Mouse (Mus musculus): ENCODE measurements at regions not wholly inside any gene's neighbourhood (a gene's known extent, or its start where the extent isn't known, plus 50 kb on each side); places are given as distances from the start of the nearest gene placed in this dataset.

DNA sequence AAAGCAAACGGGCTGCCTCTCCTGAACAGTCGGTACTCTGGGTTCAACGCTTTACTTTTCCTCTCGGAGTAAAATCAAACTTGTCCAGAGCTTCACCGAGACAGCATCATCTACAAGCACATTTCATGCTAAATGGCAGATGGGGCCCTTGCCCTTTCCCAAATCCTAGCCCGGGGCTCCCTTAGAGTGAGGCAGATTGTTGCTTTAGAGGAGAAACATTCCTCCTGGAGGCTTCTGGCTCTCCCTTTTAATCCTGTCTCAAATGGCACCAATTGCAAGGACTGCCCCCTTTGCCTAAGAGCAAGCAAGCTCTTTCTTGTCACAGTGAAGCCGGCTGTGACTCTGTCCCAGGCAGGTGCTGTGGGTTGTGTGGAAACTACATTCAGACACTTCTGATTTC, 255.5 kb upstream of the Sox11 start:
- H3K9ac ChIP-seq (ENCODE audit: low read depth, low read length): no peak overlapping the region
- H3K4me1 ChIP-seq (ENCODE audit: control insufficient read depth, low read depth, low read length): no peaks in the 10 kb centered on the region
- no peak overlapping the region for H3K27ac ChIP-seq (ENCODE audit: low read length)
- H3K9me3 ChIP-seq (replicated peaks; ENCODE audit: control insufficient read depth, low read length): no peaks in the 10 kb centered on the region
- H3K36me3 ChIP-seq (ENCODE audit: control insufficient read depth, insufficient read depth): no peaks in the 10 kb centered on the region
- H3K27me3 ChIP-seq (ENCODE audit: control insufficient read depth, insufficient read depth, low read depth, low read length): no peaks in the 10 kb centered on the region
- 65% methylated on average over 7 of the region's 7 CpGs for WGBS (ENCODE audit: insufficient replicate concordance)
- H3K4me2 ChIP-seq (ENCODE audit: low read depth, low read length): no peak overlapping the region
- ATAC-seq (ENCODE audit: low read depth): no peak
- no peak overlapping the region for H3K4me3 ChIP-seq (ENCODE audit: low read depth, low read length)

DNA sequence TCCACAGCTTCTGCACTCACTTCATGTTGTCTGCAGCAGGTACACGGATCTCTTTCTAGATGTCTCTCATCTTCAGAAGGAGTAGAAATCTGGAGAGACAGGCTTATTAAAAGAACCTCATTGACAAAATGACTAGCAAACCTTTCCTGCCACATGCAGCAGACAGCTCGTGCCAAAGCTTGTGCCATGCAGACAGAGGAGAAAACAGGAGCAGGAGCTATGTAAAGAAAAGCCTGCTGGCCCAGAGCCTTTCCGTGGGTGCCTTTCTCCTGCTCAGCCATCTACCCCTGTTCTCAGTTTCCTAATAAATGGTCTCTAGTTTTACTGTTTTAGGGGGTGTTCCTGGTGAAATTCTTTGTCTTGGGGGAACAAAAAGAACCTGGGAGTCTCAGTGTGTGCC, 254.9 kb upstream of the Sox11 start:
- no peak overlapping the region for H3K4me3 ChIP-seq (ENCODE audit: low read depth, low read length)
- no peak for ATAC-seq (ENCODE audit: low read depth)
- WGBS (ENCODE audit: insufficient replicate concordance): 47% methylated on average over 3 of the region's 3 CpGs
- H3K27me3 ChIP-seq (ENCODE audit: control insufficient read depth, insufficient read depth, low read depth, low read length): no peaks in the 10 kb centered on the region
- no peaks in the 10 kb centered on the region for H3K4me1 ChIP-seq (ENCODE audit: control insufficient read depth, low read depth, low read length)
- H3K9me3 ChIP-seq (replicated peaks; ENCODE audit: control insufficient read depth, low read length): no peaks in the 10 kb centered on the region
- H3K27ac ChIP-seq (ENCODE audit: low read length): no peak overlapping the region
- no peak overlapping the region for H3K4me2 ChIP-seq (ENCODE audit: low read depth, low read length)
- no peaks in the 10 kb centered on the region for H3K36me3 ChIP-seq (ENCODE audit: control insufficient read depth, insufficient read depth)
- H3K9ac ChIP-seq (ENCODE audit: low read depth, low read length): no peak overlapping the region

DNA sequence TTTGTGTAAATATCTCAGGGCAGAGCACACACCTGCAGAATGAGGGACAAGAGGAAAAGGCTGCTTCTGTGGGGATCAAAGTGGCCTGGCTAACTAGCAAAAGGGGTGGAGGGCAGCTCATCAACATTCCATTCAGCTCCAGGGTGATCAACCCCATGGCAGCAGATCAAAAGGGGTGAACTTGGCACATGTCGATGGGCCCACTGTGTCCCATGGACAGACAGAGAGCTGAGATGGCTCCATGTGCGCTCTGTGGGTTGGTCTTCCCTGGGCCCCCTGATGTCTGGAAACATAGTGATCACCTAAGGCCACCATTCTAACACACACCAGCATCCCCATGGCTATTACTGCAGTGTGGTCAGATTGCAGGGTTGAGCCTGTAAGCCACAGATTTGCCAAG, 253.2 kb upstream of the Sox11 start:
- H3K9ac ChIP-seq (ENCODE audit: low read depth, low read length): no peak overlapping the region
- H3K36me3 ChIP-seq (ENCODE audit: control insufficient read depth, insufficient read depth): no peaks in the 10 kb centered on the region
- H3K9me3 ChIP-seq (replicated peaks; ENCODE audit: control insufficient read depth, low read length): no peaks in the 10 kb centered on the region
- no peak overlapping the region for H3K4me2 ChIP-seq (ENCODE audit: low read depth, low read length)
- H3K27me3 ChIP-seq (ENCODE audit: control insufficient read depth, insufficient read depth, low read depth, low read length): no peaks in the 10 kb centered on the region
- ATAC-seq (ENCODE audit: low read depth): no peak
- 65% methylated on average over 2 of the region's 2 CpGs for WGBS (ENCODE audit: insufficient replicate concordance)
- H3K27ac ChIP-seq (ENCODE audit: low read length): no peak overlapping the region
- no peaks in the 10 kb centered on the region for H3K4me1 ChIP-seq (ENCODE audit: control insufficient read depth, low read depth, low read length)
- H3K4me3 ChIP-seq (ENCODE audit: low read depth, low read length): no peak overlapping the region

DNA sequence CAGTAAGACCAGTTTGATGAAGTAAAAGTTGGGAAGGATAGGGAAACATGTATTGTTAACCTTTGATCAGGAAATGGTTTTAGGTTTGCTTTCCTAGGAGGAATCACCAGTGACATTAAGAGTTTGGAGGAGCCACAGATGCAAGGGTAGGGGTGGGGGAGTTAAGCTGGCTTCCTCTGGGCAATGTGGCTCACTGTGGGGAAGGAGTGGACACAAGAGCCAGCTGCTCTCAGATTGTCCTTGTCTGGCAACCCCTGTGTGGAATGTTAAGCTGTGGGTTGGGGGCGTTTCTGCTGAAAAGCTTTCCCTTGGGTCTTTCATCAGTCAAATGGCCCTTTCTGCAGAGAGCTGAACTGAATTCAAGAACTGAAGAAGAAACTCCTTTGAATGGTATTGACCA, 251.1 kb upstream of the Sox11 start:
- Histone ChIP-seq H3K4me2 (ENCODE audit: low read depth, low read length) (no peak overlapping the region), H3K4me3 (ENCODE audit: low read depth, low read length) (no peak overlapping the region), H3K27me3 (ENCODE audit: control insufficient read depth, insufficient read depth, low read depth, low read length) (no peaks in the 10 kb centered on the region), H3K36me3 (ENCODE audit: control insufficient read depth, insufficient read depth) (no peaks in the 10 kb centered on the region), H3K9ac (ENCODE audit: low read depth, low read length) (no peak overlapping the region), H3K9me3 (replicated peaks; ENCODE audit: control insufficient read depth, low read length) (no peaks in the 10 kb centered on the region), H3K4me1 (ENCODE audit: control insufficient read depth, low read depth, low read length) (no peaks in the 10 kb centered on the region), H3K27ac (ENCODE audit: low read length) (no peak overlapping the region)
- WGBS (ENCODE audit: insufficient replicate concordance): 63% methylated on average over 1 of the region's 1 CpGs
- ATAC-seq (ENCODE audit: low read depth): no peak

DNA sequence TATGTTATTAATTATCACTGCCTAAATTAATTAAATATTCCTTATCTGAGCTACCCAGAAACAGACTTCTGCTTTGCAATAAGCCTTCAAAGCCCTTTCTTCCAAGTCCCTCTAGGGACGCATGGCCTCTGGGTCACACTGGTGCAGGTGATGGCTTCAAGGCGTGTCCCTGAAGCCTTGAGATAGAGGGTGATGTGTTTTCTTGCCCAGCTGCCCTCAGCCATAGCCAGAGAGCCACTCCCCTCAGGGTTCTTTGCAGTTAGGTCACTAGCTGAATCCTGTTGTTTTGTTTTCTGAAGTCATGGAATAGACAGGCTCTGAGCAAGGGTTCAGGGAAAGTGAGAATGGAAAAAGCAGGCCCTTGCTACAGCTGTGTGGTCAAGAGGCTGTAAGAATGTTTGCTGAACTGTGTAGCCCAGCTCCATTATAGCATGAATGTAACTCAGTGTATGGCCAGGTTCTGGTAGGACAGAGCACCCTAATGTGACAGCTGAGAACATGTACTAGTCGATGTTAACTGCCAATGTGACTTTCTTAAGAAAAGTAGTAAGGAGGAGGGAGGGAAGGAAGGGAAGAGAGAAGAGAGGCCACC, 233.8 kb upstream of the Sox11 start:
- H3K9ac ChIP-seq (ENCODE audit: low read depth, low read length): no peak overlapping the region
- H3K9me3 ChIP-seq (replicated peaks; ENCODE audit: control insufficient read depth, low read length): no peaks in the 10 kb centered on the region
- H3K4me3 ChIP-seq (ENCODE audit: low read depth, low read length): no peak overlapping the region
- no peak overlapping the region for H3K27ac ChIP-seq (ENCODE audit: low read length)
- no peaks in the 10 kb centered on the region for H3K4me1 ChIP-seq (ENCODE audit: control insufficient read depth, low read depth, low read length)
- no peaks in the 10 kb centered on the region for H3K27me3 ChIP-seq (ENCODE audit: control insufficient read depth, insufficient read depth, low read depth, low read length)
- WGBS (ENCODE audit: insufficient replicate concordance): 55% methylated on average over 3 of the region's 3 CpGs
- no peak overlapping the region for H3K4me2 ChIP-seq (ENCODE audit: low read depth, low read length)
- no peaks in the 10 kb centered on the region for H3K36me3 ChIP-seq (ENCODE audit: control insufficient read depth, insufficient read depth)
- no peak for ATAC-seq (ENCODE audit: low read depth)

DNA sequence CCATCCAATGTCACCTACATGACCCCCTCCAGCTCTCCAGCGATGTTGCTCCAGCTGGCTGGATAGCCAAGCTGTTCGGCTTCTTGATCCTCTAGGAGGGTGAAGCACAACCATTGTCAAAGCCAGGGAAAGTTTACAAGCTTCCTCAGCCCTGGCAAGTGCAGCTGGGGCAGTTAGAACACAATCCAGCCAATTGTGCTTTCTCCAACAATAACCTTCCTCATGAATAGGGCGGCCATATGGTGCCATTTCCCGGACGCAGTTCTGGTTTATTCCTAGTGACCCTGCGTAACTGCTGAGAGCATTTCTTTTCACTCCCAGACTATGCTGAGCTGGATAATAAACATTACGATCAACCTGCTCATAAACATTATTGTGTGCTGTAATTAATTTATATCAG, 233.3 kb upstream of the Sox11 start:
- Histone ChIP-seq H3K4me3 (ENCODE audit: low read depth, low read length) (no peak overlapping the region), H3K27me3 (ENCODE audit: control insufficient read depth, insufficient read depth, low read depth, low read length) (no peaks in the 10 kb centered on the region), H3K36me3 (ENCODE audit: control insufficient read depth, insufficient read depth) (no peaks in the 10 kb centered on the region), H3K9me3 (replicated peaks; ENCODE audit: control insufficient read depth, low read length) (no peaks in the 10 kb centered on the region), H3K4me1 (ENCODE audit: control insufficient read depth, low read depth, low read length) (no peaks in the 10 kb centered on the region), H3K27ac (ENCODE audit: low read length) (no peak overlapping the region), H3K9ac (ENCODE audit: low read depth, low read length) (no peak overlapping the region), H3K4me2 (ENCODE audit: low read depth, low read length) (no peak overlapping the region)
- ATAC-seq (ENCODE audit: low read depth): no peak
- 61% methylated on average over 7 of the region's 7 CpGs for WGBS (ENCODE audit: insufficient replicate concordance)

DNA sequence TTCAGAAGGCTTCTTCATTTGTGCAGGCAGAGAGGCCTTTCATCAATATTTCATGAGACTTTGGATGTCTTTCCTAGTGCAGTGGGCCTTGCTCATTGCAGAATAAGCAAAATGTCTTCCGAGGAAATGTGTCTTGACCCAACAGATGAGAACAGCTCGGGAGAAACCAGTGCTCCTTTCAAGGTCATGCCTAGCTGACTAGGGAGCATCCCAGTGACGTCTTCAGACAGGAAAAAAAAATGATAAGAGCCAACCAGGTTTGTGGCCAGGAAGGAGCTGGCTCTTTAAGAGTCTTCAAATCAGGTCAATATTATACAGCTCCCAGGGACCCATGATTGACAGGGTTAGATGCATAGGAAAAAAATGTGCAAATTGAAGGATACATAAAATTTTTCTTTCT, 224.9 kb upstream of the Sox11 start:
- Histone ChIP-seq H3K9ac (ENCODE audit: low read depth, low read length) (no peak overlapping the region), H3K4me1 (ENCODE audit: control insufficient read depth, low read depth, low read length) (no peaks in the 10 kb centered on the region), H3K4me2 (ENCODE audit: low read depth, low read length) (no peak overlapping the region), H3K4me3 (ENCODE audit: low read depth, low read length) (no peak overlapping the region), H3K27me3 (ENCODE audit: control insufficient read depth, insufficient read depth, low read depth, low read length) (no peaks in the 10 kb centered on the region), H3K27ac (ENCODE audit: low read length) (no peak overlapping the region), H3K9me3 (replicated peaks; ENCODE audit: control insufficient read depth, low read length) (no peaks in the 10 kb centered on the region), H3K36me3 (ENCODE audit: control insufficient read depth, insufficient read depth) (no peaks in the 10 kb centered on the region)
- no peak for ATAC-seq (ENCODE audit: low read depth)
- WGBS (ENCODE audit: insufficient replicate concordance): 45% methylated on average over 3 of the region's 3 CpGs

DNA sequence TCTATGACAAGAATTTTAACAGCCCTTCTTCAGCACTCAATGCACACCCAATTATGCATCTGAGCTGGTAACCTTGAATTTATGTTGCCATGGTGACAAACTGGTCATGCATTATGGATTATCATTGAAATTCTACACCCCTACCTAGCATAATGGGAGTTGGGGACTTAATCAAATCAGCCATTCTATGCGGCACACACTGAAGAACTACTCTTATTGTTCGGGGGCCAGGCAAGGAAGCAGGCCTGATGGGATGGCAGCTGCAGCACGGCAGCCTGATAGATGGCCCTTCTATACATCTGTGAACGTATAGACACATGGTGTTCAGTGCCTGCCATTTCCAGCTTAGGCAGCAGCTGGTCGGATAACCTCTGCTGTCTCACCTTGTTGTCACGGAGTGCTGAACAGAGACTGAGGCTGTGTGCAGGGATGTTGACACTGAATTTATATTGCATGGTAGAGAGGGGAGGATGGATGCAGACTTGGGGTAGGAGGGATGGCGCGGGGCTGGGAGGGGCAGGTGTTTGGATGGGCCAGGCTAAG, 223.7 kb upstream of the Sox11 start:
- Histone ChIP-seq H3K4me1 (ENCODE audit: control insufficient read depth, low read depth, low read length) (no peaks in the 10 kb centered on the region), H3K27ac (ENCODE audit: low read length) (no peak overlapping the region), H3K9ac (ENCODE audit: low read depth, low read length) (no peak overlapping the region), H3K4me3 (ENCODE audit: low read depth, low read length) (no peak overlapping the region), H3K4me2 (ENCODE audit: low read depth, low read length) (no peak overlapping the region), H3K9me3 (replicated peaks; ENCODE audit: control insufficient read depth, low read length) (no peaks in the 10 kb centered on the region), H3K27me3 (ENCODE audit: control insufficient read depth, insufficient read depth, low read depth, low read length) (no peaks in the 10 kb centered on the region), H3K36me3 (ENCODE audit: control insufficient read depth, insufficient read depth) (no peaks in the 10 kb centered on the region)
- ATAC-seq (ENCODE audit: low read depth): no peak
- 53% methylated on average over 8 of the region's 8 CpGs for WGBS (ENCODE audit: insufficient replicate concordance)

DNA sequence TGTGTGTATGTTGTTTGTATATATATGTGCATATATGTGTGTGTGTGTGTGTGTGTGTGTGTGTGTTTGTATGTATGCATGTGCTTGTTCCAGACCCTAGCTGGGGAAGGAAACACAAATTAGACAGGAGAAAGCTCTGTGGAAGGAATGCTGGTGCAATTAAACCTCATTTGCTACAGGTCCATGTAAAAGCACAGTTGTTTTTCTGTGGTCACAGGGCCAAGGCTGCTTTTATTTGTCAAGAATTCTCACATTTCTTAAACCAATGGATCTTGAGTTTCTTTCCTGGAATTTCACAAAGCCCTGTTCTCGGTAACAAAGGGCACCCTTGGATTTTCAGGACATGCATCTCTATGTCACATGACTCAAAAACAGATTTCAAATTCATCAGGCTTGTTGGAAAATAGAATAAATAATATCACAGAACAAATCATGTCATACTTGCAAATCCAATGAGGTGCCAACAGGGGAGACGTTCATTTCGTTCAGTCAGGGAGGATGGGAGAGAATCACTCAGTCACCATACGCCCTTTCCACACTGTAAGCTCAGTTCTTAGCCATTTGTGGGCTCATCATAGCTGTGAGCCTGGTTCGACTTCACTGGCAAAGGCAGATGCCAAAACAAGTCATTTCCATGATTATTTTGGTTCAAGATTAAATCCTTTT, 222.4 kb upstream of the Sox11 start:
- 55% methylated on average over 5 of the region's 5 CpGs for WGBS (ENCODE audit: insufficient replicate concordance)
- no peak for ATAC-seq (ENCODE audit: low read depth)
- H3K9ac ChIP-seq (ENCODE audit: low read depth, low read length): no peak overlapping the region
- H3K4me2 ChIP-seq (ENCODE audit: low read depth, low read length): no peak overlapping the region
- no peak overlapping the region for H3K4me3 ChIP-seq (ENCODE audit: low read depth, low read length)
- no peak overlapping the region for H3K27ac ChIP-seq (ENCODE audit: low read length)
- H3K27me3 ChIP-seq (ENCODE audit: control insufficient read depth, insufficient read depth, low read depth, low read length): no peaks in the 10 kb centered on the region
- no peaks in the 10 kb centered on the region for H3K9me3 ChIP-seq (replicated peaks; ENCODE audit: control insufficient read depth, low read length)
- no peaks in the 10 kb centered on the region for H3K4me1 ChIP-seq (ENCODE audit: control insufficient read depth, low read depth, low read length)
- no peaks in the 10 kb centered on the region for H3K36me3 ChIP-seq (ENCODE audit: control insufficient read depth, insufficient read depth)

Measured in liver, embryonic 16.5 days (tissue).